Mouse (Mus musculus) forebrain, embryonic 12.5 days (tissue): ENCODE data around the gene Prdm4. TPM values are rescaled to one million over a fixed set of nuclear protein-coding genes. Genes with fewer than 3 reads are reported as not detected.

Source experiments
- ATAC-seq: fragments of 200-750 bp; cut with Nextera tagmentation; 2 replicates; pipeline ENCODE4 v1.8.0; 2017; ENCODE audit warnings: moderate TSS enrichment; ENCODE audit not compliant: low FRiP score
- H3K27ac ChIP-seq: fragments of 300-500 bp; sonication (generic); 2 replicates; pipeline ENCODE4 v1.5.1; 2016; ENCODE audit warnings: mild to moderate bottlenecking
- H3K27me3 ChIP-seq: fragments of 300-500 bp; sonication (generic); 2 replicates; pipeline ENCODE4 v1.6.1; 2016; ENCODE audit warnings: mild to moderate bottlenecking
- H3K36me3 ChIP-seq: fragments of 300-500 bp; sonication (generic); replicated peaks from 2 replicates; pipeline ENCODE4 v1.6.1; 2016; ENCODE audit warnings: mild to moderate bottlenecking
- H3K4me1 ChIP-seq: fragments of 300-500 bp; sonication (generic); 2 replicates; pipeline ENCODE4 v1.6.1; 2016
- H3K4me2 ChIP-seq: fragments of 300-500 bp; sonication (generic); 2 replicates; pipeline ENCODE4 v1.6.1; 2016; ENCODE audit warnings: mild to moderate bottlenecking, moderate library complexity
- H3K4me3 ChIP-seq: fragments of 300-500 bp; sonication (generic); replicated peaks from 2 replicates; pipeline ENCODE4 v1.5.1; 2016; ENCODE audit warnings: mild to moderate bottlenecking
- H3K9ac ChIP-seq: fragments of 300-500 bp; sonication (generic); 2 replicates; pipeline ENCODE4 v1.6.1; 2016; ENCODE audit warnings: mild to moderate bottlenecking
- H3K9me3 ChIP-seq: fragments of 300-500 bp; sonication (generic); 2 replicates; pipeline ENCODE4 v1.6.1; 2016
- WGBS: fragments of 180-500 bp; shearing (Covaris S2); methylation state at CpG from one replicate; pipeline ENCODE4 v1.1.7; 2016; 5-methylcytosine and 5-hydroxymethylcytosine counted together
- polyA plus RNA-seq: library from polyadenylated mRNA; unstranded; fragments of >200 nt; fragmentation: Nextera tagmentation; extraction: Ambion mirVana; gene quantifications from 2 replicates; pipeline ENCODE4 v1.2.1, GENCODE M21; 2016

Gene Prdm4
- polyA plus RNA-seq: 29.6 and 33.9 TPM in 2 replicates

- peak within 1 kb of the TSS; percentile 91 for H3K9ac ChIP-seq
- under 1% methylated on average over 85 of the region's 90 CpGs for WGBS
- H3K4me1 ChIP-seq: peaks cover 15% of the 10 kb centered on the region
- H3K27me3 ChIP-seq: 0 out of 2 replicates have a peak, but pooled peaks cover 4% of the 10 kb centered on the region
- H3K27ac ChIP-seq: peak within 1 kb of the TSS; percentile 88
- peak within 1 kb of the TSS; percentile 79 for H3K4me2 ChIP-seq
- peak within 1 kb of the TSS; percentile 98 for H3K4me3 ChIP-seq
- ATAC-seq: peak; percentile 99
- H3K9me3 ChIP-seq: no peaks in the 10 kb centered on the region
- peaks cover 26% of the 10 kb centered on the region for H3K36me3 ChIP-seq
Observed at GRCm38 (mm10) chr10:85916498-85917309, at the start of gene Prdm4. TSS of gene Prdm4 (minus strand) at chr10:85917142.

GRCm38 (mm10) chr10:85966476-85966875, 49.5 kb upstream of the Prdm4 start:
- Histone ChIP-seq H3K4me2 (no peak overlapping the region), H3K4me3 (no peak overlapping the region), H3K9me3 (no peaks in the 10 kb centered on the region), H3K36me3 (no peaks in the 10 kb centered on the region), H3K27ac (no peak overlapping the region), H3K9ac (no peak overlapping the region), H3K27me3 (no peaks in the 10 kb centered on the region), H3K4me1 (no peaks in the 10 kb centered on the region)
- no peak for ATAC-seq
- 51% methylated on average over 2 of the region's 2 CpGs for WGBS

GRCm38 (mm10) chr10:85964316-85964715, 47.4 kb upstream of the Prdm4 start:
- Histone ChIP-seq H3K9me3 (no peaks in the 10 kb centered on the region), H3K4me3 (no peak overlapping the region), H3K4me1 (no peaks in the 10 kb centered on the region), H3K36me3 (no peaks in the 10 kb centered on the region), H3K27me3 (peaks cover 6% of the 10 kb centered on the region; the same call in 1 of the 2 replicates), H3K4me2 (no peak overlapping the region), H3K9ac (no peak overlapping the region), H3K27ac (no peak overlapping the region)
- 85% methylated on average over 7 of the region's 7 CpGs for WGBS
- ATAC-seq: no peak

- H3K27me3 ChIP-seq: peaks cover 6% of the 10 kb centered on the region; the same call in 1 of the 2 replicates
- no peak overlapping the region for H3K9ac ChIP-seq
- no peak overlapping the region for H3K4me3 ChIP-seq
- no peaks in the 10 kb centered on the region for H3K36me3 ChIP-seq
- ATAC-seq: no peak
- WGBS: 80% methylated on average over 9 of the region's 9 CpGs
- no peak overlapping the region for H3K27ac ChIP-seq
- no peak overlapping the region for H3K4me2 ChIP-seq
- no peaks in the 10 kb centered on the region for H3K4me1 ChIP-seq
- no peaks in the 10 kb centered on the region for H3K9me3 ChIP-seq
Observed at GRCm38 (mm10) chr10:85962897-85963296, 46.0 kb upstream of the Prdm4 start.

GRCm38 (mm10) chr10:85957464-85957950, 40.6 kb upstream of the Prdm4 start, which contains the start of gene Rtcb:
TSS of gene Rtcb (minus strand) at chr10:85957823.
- ATAC-seq: peak; percentile 93
- peak within 1 kb of the TSS; percentile 93 for H3K9ac ChIP-seq
- peaks cover 6% of the 10 kb centered on the region; the same call in 1 of the 2 replicates for H3K27me3 ChIP-seq
- under 1% methylated on average over 38 of the region's 38 CpGs for WGBS
- peak within 1 kb of the TSS; percentile 78 for H3K4me2 ChIP-seq
- no peaks in the 10 kb centered on the region for H3K9me3 ChIP-seq
- peak within 1 kb of the TSS; percentile 96 for H3K4me3 ChIP-seq
- H3K36me3 ChIP-seq: peaks cover 27% of the 10 kb centered on the region
- peaks cover 8% of the 10 kb centered on the region for H3K4me1 ChIP-seq
- H3K27ac ChIP-seq: 0 out of 2 replicates have a peak within 1 kb of the TSS, but pooled peaks have one; percentile 74

GRCm38 (mm10) chr10:85956871-85957419, 40.0 kb upstream of the Prdm4 start:
- 6% methylated on average over 20 of the region's 20 CpGs for WGBS
- peaks cover 8% of the 10 kb centered on the region for H3K4me1 ChIP-seq
- H3K4me2 ChIP-seq: peak overlapping the region; percentile 78
- peak overlapping the region; percentile 96 for H3K4me3 ChIP-seq
- H3K27me3 ChIP-seq: peaks cover 6% of the 10 kb centered on the region; the same call in 1 of the 2 replicates
- H3K9me3 ChIP-seq: no peaks in the 10 kb centered on the region
- ATAC-seq: 0 out of 2 replicates have a peak, but pooled peaks have one; percentile 10
- peak overlapping the region; percentile 93 for H3K9ac ChIP-seq
- H3K36me3 ChIP-seq: peaks cover 33% of the 10 kb centered on the region
- 0 out of 2 replicates have a peak overlapping the region, but pooled peaks have one; percentile 74 for H3K27ac ChIP-seq

- H3K4me3 ChIP-seq: no peak overlapping the region
- H3K27me3 ChIP-seq: no peaks in the 10 kb centered on the region
- ATAC-seq: no peak
- H3K9ac ChIP-seq: no peak overlapping the region
- 90% methylated on average over 2 of the region's 2 CpGs for whole genome bisulfite sequencing
- H3K9me3 ChIP-seq: no peaks in the 10 kb centered on the region
- H3K27ac ChIP-seq: no peak overlapping the region
- peaks cover 8% of the 10 kb centered on the region for H3K4me1 ChIP-seq
- H3K36me3 ChIP-seq: peaks cover 56% of the 10 kb centered on the region
- no peak overlapping the region for H3K4me2 ChIP-seq
Observed at GRCm38 (mm10) chr10:85954429-85954828, 37.5 kb upstream of the Prdm4 start.

- no peaks in the 10 kb centered on the region for H3K27me3 ChIP-seq
- no peak overlapping the region for H3K4me3 ChIP-seq
- H3K4me2 ChIP-seq: no peak overlapping the region
- H3K9ac ChIP-seq: no peak overlapping the region
- peaks cover 8% of the 10 kb centered on the region for H3K4me1 ChIP-seq
- 89% methylated on average over 3 of the region's 3 CpGs for WGBS
- H3K36me3 ChIP-seq: peaks cover 66% of the 10 kb centered on the region
- no peaks in the 10 kb centered on the region for H3K9me3 ChIP-seq
- no peak for ATAC-seq
- no peak overlapping the region for H3K27ac ChIP-seq
Observed at GRCm38 (mm10) chr10:85953401-85953800, 36.5 kb upstream of the Prdm4 start.

- H3K36me3 ChIP-seq: peaks cover 76% of the 10 kb centered on the region
- H3K4me2 ChIP-seq: no peak overlapping the region
- 92% methylated on average over 6 of the region's 6 CpGs for WGBS
- H3K9me3 ChIP-seq: no peaks in the 10 kb centered on the region
- no peak for ATAC-seq
- no peak overlapping the region for H3K27ac ChIP-seq
- H3K9ac ChIP-seq: no peak overlapping the region
- no peak overlapping the region for H3K4me3 ChIP-seq
- H3K4me1 ChIP-seq: peaks cover 7% of the 10 kb centered on the region
- no peaks in the 10 kb centered on the region for H3K27me3 ChIP-seq
Observed at GRCm38 (mm10) chr10:85951765-85952443, 35.0 kb upstream of the Prdm4 start.

- H3K27me3 ChIP-seq: no peaks in the 10 kb centered on the region
Observed at GRCm38 (mm10) chr10:85948483-85949196, 31.7 kb upstream of the Prdm4 start.

GRCm38 (mm10) chr10:85936280-85936965, 19.5 kb upstream of the Prdm4 start:
- H3K9me3 ChIP-seq: 0 out of 2 replicates have a peak, but pooled peaks cover 5% of the 10 kb centered on the region
- WGBS: 95% methylated on average over 6 of the region's 6 CpGs
- no peak overlapping the region for H3K9ac ChIP-seq
- H3K27ac ChIP-seq: no peak overlapping the region
- ATAC-seq: no peak
- no peak overlapping the region for H3K4me2 ChIP-seq
- H3K4me1 ChIP-seq: no peaks in the 10 kb centered on the region
- H3K4me3 ChIP-seq: no peak overlapping the region
- H3K27me3 ChIP-seq: no peaks in the 10 kb centered on the region
- H3K36me3 ChIP-seq: peaks cover 63% of the 10 kb centered on the region

More at GRCm38 (mm10) chr10:85948483-85949196, 31.7 kb upstream of the Prdm4 start:
- Histone ChIP-seq H3K36me3 (peaks cover 90% of the 10 kb centered on the region), H3K4me3 (no peak overlapping the region), H3K9ac (no peak overlapping the region), H3K9me3 (no peaks in the 10 kb centered on the region), H3K27ac (no peak overlapping the region), H3K4me2 (no peak overlapping the region), H3K4me1 (no peaks in the 10 kb centered on the region)
- no peak for ATAC-seq
- 76% methylated on average over 8 of the region's 8 CpGs for WGBS
